Mouse (Mus musculus) cerebellum, adult (tissue): ENCODE data around the gene D630045J12Rik.

Source experiments
- ATAC-seq: cut with Nextera tagmentation; 2 replicates; pipeline ENCODE4 v1.9.2; 2017; ENCODE audit warnings: mild to moderate bottlenecking, moderate library complexity, mixed read lengths; ENCODE audit not compliant: insufficient number of reproducible peaks, low FRiP score, low TSS enrichment

D630045J12Rik gene

GRCm38 (mm10) chr6:38244167-38244566 is 9.6 kb downstream of the D630045J12Rik start:
- no peak for ATAC-seq

DNA sequence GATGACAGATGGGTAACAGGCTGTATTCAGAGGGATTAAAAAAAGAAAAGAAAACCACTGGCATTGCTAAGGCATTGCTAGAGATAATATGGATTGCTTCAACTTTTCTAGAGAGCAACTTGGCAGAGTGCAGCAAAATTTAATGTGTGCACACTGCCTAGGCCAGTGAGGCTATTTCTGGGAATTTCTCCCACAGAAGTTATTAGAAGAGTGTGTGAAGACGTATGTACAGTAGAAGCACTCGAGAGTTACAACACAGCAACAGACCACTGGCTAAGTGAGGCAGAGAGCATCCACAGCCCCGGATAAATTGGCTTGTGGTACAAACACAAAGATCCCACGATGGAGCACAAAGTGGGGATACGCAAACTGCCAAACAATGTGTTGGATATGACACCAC is 11.0 kb downstream of the D630045J12Rik start:
- ATAC-seq = no peak

DNA sequence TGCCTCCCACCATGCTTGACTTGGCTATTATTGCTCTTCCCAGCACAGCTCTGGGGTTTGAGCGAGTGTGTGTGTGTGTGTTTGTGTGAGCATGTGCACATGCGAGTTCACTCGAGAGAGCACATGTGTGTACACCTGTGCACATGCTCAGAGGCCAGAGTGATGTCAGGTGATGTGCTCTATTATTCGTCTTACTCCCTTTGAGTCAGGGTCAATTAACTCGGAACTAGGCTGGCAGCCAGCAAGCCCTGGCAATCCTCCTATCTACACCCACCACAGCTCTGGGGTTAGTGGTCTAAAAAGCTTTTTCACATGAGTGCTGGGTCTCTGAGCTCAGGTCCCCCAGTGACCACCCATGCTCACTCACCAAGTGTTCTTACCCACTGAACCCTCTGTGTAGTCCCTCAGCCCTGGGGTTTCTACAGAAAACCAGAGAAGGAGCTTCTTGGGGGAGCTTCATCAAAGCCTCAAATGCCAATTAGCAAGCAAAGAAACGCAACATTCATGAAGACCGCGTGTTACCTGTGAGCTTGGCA is 11.4 kb downstream of the D630045J12Rik start:
- ATAC-seq = no peak

- ATAC-seq = no peak
These were observed 12.3 kb downstream of the D630045J12Rik start for GRCm38 (mm10) chr6:38241508-38241907.

DNA sequence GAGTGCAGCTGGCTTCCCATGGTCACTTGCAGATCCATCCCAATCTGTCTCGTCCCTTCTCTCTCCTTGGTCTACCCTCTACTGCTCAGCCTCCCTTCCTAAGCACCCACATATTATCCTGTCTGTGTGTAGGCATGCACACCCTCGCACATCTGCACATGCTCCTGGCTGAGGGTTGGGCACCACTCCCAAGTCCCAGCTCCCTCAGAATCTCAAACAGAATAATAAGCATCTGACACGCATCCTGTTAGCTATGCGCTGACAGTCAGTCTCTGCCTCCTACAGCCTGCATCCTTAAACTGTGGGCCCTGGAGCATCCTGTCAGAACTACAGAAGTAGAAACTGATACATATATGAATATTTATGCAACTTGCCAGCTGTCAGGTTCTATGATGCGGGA is 13.2 kb downstream of the D630045J12Rik start:
- no peak for ATAC-seq

GRCm38 (mm10) chr6:38238382-38238781 is 15.4 kb downstream of the D630045J12Rik start:
- peak; percentile 34; the same call in 1 of the 2 replicates for ATAC-seq

- ATAC-seq = no peak
These were observed 17.7 kb downstream of the D630045J12Rik start for GRCm38 (mm10) chr6:38235991-38236658.

- no peak for ATAC-seq
These were observed 20.0 kb downstream of the D630045J12Rik start for GRCm38 (mm10) chr6:38233803-38234202.

GRCm38 (mm10) chr6:38232917-38233316 is 20.9 kb downstream of the D630045J12Rik start:
- ATAC-seq = no peak

DNA sequence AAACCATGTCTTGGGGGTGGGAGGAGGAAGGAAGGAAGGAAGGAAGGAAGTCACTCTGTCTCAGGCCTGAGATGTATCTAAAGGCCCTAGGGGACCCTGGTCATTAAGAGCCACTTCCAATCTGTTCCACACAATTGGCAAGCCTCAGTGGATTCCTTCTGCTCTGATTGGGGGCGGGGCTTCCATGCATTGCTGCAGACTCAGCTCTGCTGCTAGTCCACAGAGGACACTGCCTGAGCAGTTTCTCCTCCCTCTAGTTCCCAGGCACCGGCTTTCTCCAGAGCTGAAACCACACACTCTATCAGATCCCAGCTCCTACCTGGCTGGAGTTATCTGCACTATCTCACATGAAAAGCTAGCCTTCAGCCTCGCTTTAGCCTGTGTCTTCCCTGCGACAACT is 21.8 kb downstream of the D630045J12Rik start:
- no peak for ATAC-seq

GRCm38 (mm10) chr6:38224079-38224478 is 29.7 kb downstream of the D630045J12Rik start:
- no peak for ATAC-seq

GRCm38 (mm10) chr6:38219261-38219660 is 34.5 kb downstream of the D630045J12Rik start:
- ATAC-seq = peak; percentile 92

- no peak for ATAC-seq
These were observed 38.2 kb downstream of the D630045J12Rik start for GRCm38 (mm10) chr6:38215448-38216110.

- no peak for ATAC-seq
These were observed 46.2 kb downstream of the D630045J12Rik start for GRCm38 (mm10) chr6:38207621-38208020.

GRCm38 (mm10) chr6:38206941-38207531 is 46.8 kb downstream of the D630045J12Rik start:
- ATAC-seq = peak; percentile 50; the same call in 1 of the 2 replicates

DNA sequence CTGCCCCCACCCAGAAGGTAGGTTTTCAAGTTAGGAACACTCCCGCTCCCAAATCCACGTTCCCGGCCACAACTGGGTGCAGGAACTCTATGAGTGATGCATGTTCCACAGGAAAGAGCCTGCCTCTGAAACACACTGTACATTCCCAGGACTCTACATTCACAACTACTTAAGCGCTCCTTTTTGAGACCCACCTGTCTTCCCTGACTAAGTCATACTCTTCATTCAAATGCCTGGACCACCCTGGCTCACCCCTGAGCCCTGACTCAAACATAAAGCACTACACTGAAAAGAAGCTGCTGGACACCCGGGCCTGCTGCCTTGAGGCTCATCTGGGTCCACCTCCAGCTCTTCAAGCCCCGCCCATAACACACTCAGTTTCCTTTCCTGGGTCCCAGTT is 48.4 kb downstream of the D630045J12Rik start:
- no peak for ATAC-seq

DNA sequence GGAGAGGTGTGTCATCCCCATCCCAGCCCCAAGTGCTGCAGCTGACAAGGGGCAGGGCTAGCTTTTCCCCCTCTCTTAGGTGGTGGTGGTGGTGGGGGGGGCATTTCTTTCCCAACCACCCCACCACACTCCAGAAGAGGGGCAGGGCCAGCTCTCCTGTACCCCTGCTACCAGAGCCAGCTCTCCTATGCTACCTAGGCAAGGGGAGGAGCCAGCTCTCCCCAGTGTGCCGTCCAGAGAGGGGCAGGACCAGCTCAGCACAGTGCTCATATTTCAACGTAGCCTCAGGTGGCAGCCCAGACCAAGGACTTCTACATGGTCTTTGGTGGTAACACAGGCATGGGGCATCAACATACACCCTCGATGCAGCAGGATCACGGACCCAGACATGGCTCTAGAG is 50.0 kb downstream of the D630045J12Rik start:
- no peak for ATAC-seq

DNA sequence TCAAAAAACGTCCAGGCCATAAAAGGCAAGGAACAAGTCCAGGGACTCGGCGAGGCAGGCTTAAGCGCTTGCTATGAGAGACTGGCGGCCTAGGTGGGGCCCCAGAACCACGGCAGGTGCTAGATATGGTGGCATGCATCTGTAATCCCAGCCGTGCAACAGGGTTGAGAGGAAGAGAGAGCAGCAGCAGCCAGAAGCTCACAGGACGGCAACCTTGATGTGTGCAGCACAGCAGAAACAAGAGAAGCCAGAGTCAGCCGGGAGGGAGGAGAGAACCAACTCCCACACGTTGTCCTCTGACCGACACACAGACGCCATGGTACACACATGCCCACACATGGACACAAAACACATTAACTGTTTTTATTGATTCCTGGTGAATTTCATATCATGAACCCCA is 51.0 kb downstream of the D630045J12Rik start:
- no peak for ATAC-seq

- ATAC-seq = no peak
These were observed 52.3 kb downstream of the D630045J12Rik start for GRCm38 (mm10) chr6:38201495-38201894.

- ATAC-seq = no peak
These were observed 54.2 kb downstream of the D630045J12Rik start for GRCm38 (mm10) chr6:38199599-38199998.

DNA sequence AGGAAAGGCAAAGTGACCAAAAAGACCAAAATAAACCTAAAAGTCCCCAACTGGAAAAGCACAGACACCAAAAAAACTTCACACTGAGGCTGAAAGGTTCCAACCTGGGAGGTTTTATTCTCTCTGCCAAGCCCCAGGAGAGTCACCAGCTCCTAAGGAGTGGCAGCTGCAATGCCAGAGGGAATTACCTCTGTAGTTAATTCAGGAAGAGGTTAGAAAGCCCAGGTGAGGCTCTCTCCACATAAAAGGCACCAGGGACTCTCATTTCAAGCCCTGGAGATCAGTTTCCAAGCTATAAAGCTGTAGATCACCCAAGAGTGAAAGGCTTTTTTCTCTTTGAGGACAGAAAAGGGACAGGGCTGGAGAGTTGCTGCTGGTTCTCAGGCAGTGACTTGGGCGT is 55.1 kb downstream of the D630045J12Rik start:
- no peak for ATAC-seq
